Mouse (Mus musculus) intestine, embryonic 15.5 days (tissue): ENCODE measurements around the gene Msantd2. TPM values are rescaled to one million over a fixed set of nuclear protein-coding genes. Genes with fewer than 3 reads are reported as not detected.
A peak's percentile ranks its signal among the peaks of the same experiment; 100 is the strongest.

Experiments
- ATAC-seq: fragments of 200-750 bp; cut with Nextera tagmentation; 2 replicates; pipeline ENCODE4 v1.8.0; 2017; ENCODE audit warnings: moderate TSS enrichment, moderate library complexity
- H3K27ac ChIP-seq: fragments of 300-500 bp; sonication (generic); 2 replicates; pipeline ENCODE4 v1.5.1; 2015; ENCODE audit warnings: mild to moderate bottlenecking, inconsistent platforms
- H3K27me3 ChIP-seq: fragments of 300-500 bp; sonication (generic); replicated peaks from 2 replicates; pipeline ENCODE4 v1.6.1; 2015; ENCODE audit warnings: inconsistent platforms
- H3K36me3 ChIP-seq: fragments of 300-500 bp; sonication (generic); 2 replicates; pipeline ENCODE4 v1.6.1; 2015; ENCODE audit warnings: inconsistent platforms
- H3K4me1 ChIP-seq: fragments of 300-500 bp; sonication (generic); replicated peaks from 2 replicates; pipeline ENCODE4 v1.6.1; 2015; ENCODE audit warnings: inconsistent platforms
- H3K4me2 ChIP-seq: fragments of 300-500 bp; sonication (generic); replicated peaks from 2 replicates; pipeline ENCODE4 v1.6.1; 2015; ENCODE audit warnings: mild to moderate bottlenecking, inconsistent platforms
- H3K4me3 ChIP-seq: fragments of 300-500 bp; sonication (generic); replicated peaks from 2 replicates; pipeline ENCODE4 v1.5.1; 2015; ENCODE audit warnings: inconsistent platforms
- H3K9ac ChIP-seq: fragments of 300-500 bp; sonication (generic); 2 replicates; pipeline ENCODE4 v1.6.1; 2015; ENCODE audit warnings: inconsistent platforms
- H3K9me3 ChIP-seq: fragments of 300-500 bp; sonication (generic); 2 replicates; pipeline ENCODE4 v1.6.1; 2016; ENCODE audit warnings: inconsistent platforms
- WGBS: fragments of 180-500 bp; shearing (Covaris S2); methylation state at CpG from one replicate; pipeline ENCODE4 v1.1.7; 2015; 5-methylcytosine and 5-hydroxymethylcytosine counted together
- polyA plus RNA-seq: library from polyadenylated mRNA; unstranded; fragments of >200 nt; fragmentation: Nextera tagmentation; extraction: Ambion mirVana; gene quantifications from 2 replicates; pipeline ENCODE4 v1.2.1, GENCODE M21; 2015

The Msantd2 gene
- polyA plus RNA-seq, 1 experiment from 2014 or later, result 17.9 TPM

- no peak for ATAC-seq
- Histone ChIP-seq H3K9me3 (no peaks in the 10 kb centered on the region), H3K4me1 (peaks cover 10% of the 10 kb centered on the region), H3K9ac (no peak overlapping the region), H3K4me3 (no peak overlapping the region), H3K27me3 (peaks cover 32% of the 10 kb centered on the region), H3K27ac (no peak overlapping the region), H3K4me2 (no peak overlapping the region), H3K36me3 (no peaks in the 10 kb centered on the region)
- WGBS, result 79% methylated on average over 1 of the region's 1 CpGs
Measured at GRCm38 (mm10) chr9:37546889-37547288, 57.8 kb downstream of the Msantd2 start.

- H3K9ac ChIP-seq, result no peak overlapping the region
- ATAC-seq, result no peak
- peaks cover 16% of the 10 kb centered on the region for H3K4me1 ChIP-seq
- H3K4me2 ChIP-seq, result no peak overlapping the region
- peaks cover 45% of the 10 kb centered on the region for H3K27me3 ChIP-seq
- 67% methylated on average over 1 of the region's 1 CpGs for WGBS
- H3K4me3 ChIP-seq, result no peak overlapping the region
- H3K9me3 ChIP-seq, result no peaks in the 10 kb centered on the region
- no peak overlapping the region for H3K27ac ChIP-seq
- no peaks in the 10 kb centered on the region for H3K36me3 ChIP-seq
Measured at GRCm38 (mm10) chr9:37550435-37550834, 61.3 kb downstream of the Msantd2 start.

- Histone ChIP-seq H3K9ac (peak overlapping the region; percentile 33), H3K27me3 (peaks cover 34% of the 10 kb centered on the region), H3K27ac (no peak overlapping the region), H3K4me1 (peaks cover 13% of the 10 kb centered on the region), H3K9me3 (no peaks in the 10 kb centered on the region), H3K4me3 (peak overlapping the region; percentile 38), H3K36me3 (no peaks in the 10 kb centered on the region), H3K4me2 (peak overlapping the region; percentile 85)
- ATAC-seq, result no peak
- 3% methylated on average over 23 of the region's 23 CpGs for WGBS
Measured at GRCm38 (mm10) chr9:37551751-37552531, 62.8 kb downstream of the Msantd2 start.

- peak; percentile 97 for ATAC-seq
- Histone ChIP-seq H3K9ac (peak within 1 kb of the TSS; percentile 33), H3K36me3 (no peaks in the 10 kb centered on the region), H3K4me2 (peak within 1 kb of the TSS; percentile 85), H3K4me3 (peak within 1 kb of the TSS; percentile 38), H3K4me1 (peaks cover 13% of the 10 kb centered on the region), H3K27me3 (peaks cover 34% of the 10 kb centered on the region), H3K9me3 (no peaks in the 10 kb centered on the region), H3K27ac (no peak within 1 kb of the TSS)
- 4% methylated on average over 31 of the region's 31 CpGs for WGBS
Measured at GRCm38 (mm10) chr9:37552536-37553293, 63.6 kb downstream of the Msantd2 start, which contains the start of gene Nrgn. Gene Nrgn (minus strand): TSS chr9:37552904.

- Histone ChIP-seq H3K27ac (no peak overlapping the region), H3K4me1 (peaks cover 13% of the 10 kb centered on the region), H3K4me3 (no peak overlapping the region), H3K27me3 (peaks cover 34% of the 10 kb centered on the region), H3K9ac (no peak overlapping the region), H3K4me2 (no peak overlapping the region), H3K9me3 (no peaks in the 10 kb centered on the region), H3K36me3 (no peaks in the 10 kb centered on the region)
- ATAC-seq, result no peak
- 89% methylated on average over 1 of the region's 1 CpGs for WGBS
Measured at GRCm38 (mm10) chr9:37554279-37554678, 65.2 kb downstream of the Msantd2 start.

GRCm38 (mm10) chr9:37554838-37555748, 66.0 kb downstream of the Msantd2 start, which contains the start of gene Siae:
Gene Siae (plus strand): TSS chr9:37555698.
- H3K27me3 ChIP-seq, result peaks cover 33% of the 10 kb centered on the region
- H3K27ac ChIP-seq, result no peak within 1 kb of the TSS
- no peak within 1 kb of the TSS for H3K9ac ChIP-seq
- H3K9me3 ChIP-seq, result no peaks in the 10 kb centered on the region
- no peak within 1 kb of the TSS for H3K4me3 ChIP-seq
- H3K36me3 ChIP-seq, result no peaks in the 10 kb centered on the region
- 29% methylated on average over 7 of the region's 7 CpGs for WGBS
- no peak within 1 kb of the TSS for H3K4me2 ChIP-seq
- no peak for ATAC-seq
- peaks cover 13% of the 10 kb centered on the region for H3K4me1 ChIP-seq

- no peak overlapping the region for H3K9ac ChIP-seq
- no peak overlapping the region for H3K4me2 ChIP-seq
- 68% methylated on average over 3 of the region's 3 CpGs for WGBS
- ATAC-seq, result no peak
- H3K4me3 ChIP-seq, result no peak overlapping the region
- H3K36me3 ChIP-seq, result no peaks in the 10 kb centered on the region
- H3K9me3 ChIP-seq, result no peaks in the 10 kb centered on the region
- H3K27ac ChIP-seq, result no peak overlapping the region
- H3K4me1 ChIP-seq, result peaks cover 13% of the 10 kb centered on the region
- H3K27me3 ChIP-seq, result peaks cover 23% of the 10 kb centered on the region
Measured at GRCm38 (mm10) chr9:37556366-37556765, 67.2 kb downstream of the Msantd2 start.

- no peaks in the 10 kb centered on the region for H3K9me3 ChIP-seq
- no peak overlapping the region for H3K4me3 ChIP-seq
- H3K9ac ChIP-seq, result no peak overlapping the region
- 90% methylated on average over 2 of the region's 2 CpGs for WGBS
- H3K4me2 ChIP-seq, result no peak overlapping the region
- H3K4me1 ChIP-seq, result no peaks in the 10 kb centered on the region
- no peaks in the 10 kb centered on the region for H3K27me3 ChIP-seq
- no peaks in the 10 kb centered on the region for H3K36me3 ChIP-seq
- no peak overlapping the region for H3K27ac ChIP-seq
- no peak for ATAC-seq
Measured at GRCm38 (mm10) chr9:37560617-37561016, 71.5 kb downstream of the Msantd2 start.

GRCm38 (mm10) chr9:37563805-37564204, 74.7 kb downstream of the Msantd2 start:
- no peak overlapping the region for H3K4me3 ChIP-seq
- H3K4me1 ChIP-seq, result peaks cover 7% of the 10 kb centered on the region; the same call in 1 of the 2 replicates
- no peak overlapping the region for H3K9ac ChIP-seq
- H3K9me3 ChIP-seq, result no peaks in the 10 kb centered on the region
- no peak for ATAC-seq
- H3K27ac ChIP-seq, result no peak overlapping the region
- H3K36me3 ChIP-seq, result no peaks in the 10 kb centered on the region
- WGBS, result 38% methylated on average over 1 of the region's 1 CpGs
- no peaks in the 10 kb centered on the region; the same call in 1 of the 2 replicates for H3K27me3 ChIP-seq
- no peak overlapping the region for H3K4me2 ChIP-seq

GRCm38 (mm10) chr9:37567019-37567418, 77.9 kb downstream of the Msantd2 start:
- Histone ChIP-seq H3K4me2 (no peak overlapping the region), H3K36me3 (no peaks in the 10 kb centered on the region), H3K4me3 (no peak overlapping the region), H3K27me3 (no peaks in the 10 kb centered on the region; the same call in 1 of the 2 replicates), H3K4me1 (peaks cover 7% of the 10 kb centered on the region; the same call in 1 of the 2 replicates), H3K9ac (no peak overlapping the region), H3K27ac (no peak overlapping the region), H3K9me3 (no peaks in the 10 kb centered on the region)
- 92% methylated on average over 2 of the region's 2 CpGs for WGBS
- no peak for ATAC-seq

GRCm38 (mm10) chr9:37567454-37567853, 78.3 kb downstream of the Msantd2 start:
- ATAC-seq, result no peak

More at GRCm38 (mm10) chr9:37567454-37567853, 78.3 kb downstream of the Msantd2 start:
- Histone ChIP-seq H3K9ac (0 out of 2 replicates have a peak overlapping the region, but pooled peaks have one; percentile 10), H3K4me2 (no peak overlapping the region), H3K27ac (no peak overlapping the region), H3K27me3 (no peaks in the 10 kb centered on the region; the same call in 1 of the 2 replicates), H3K9me3 (no peaks in the 10 kb centered on the region), H3K36me3 (no peaks in the 10 kb centered on the region), H3K4me1 (peaks cover 7% of the 10 kb centered on the region; the same call in 1 of the 2 replicates), H3K4me3 (no peak overlapping the region)
- 50% methylated on average over 5 of the region's 5 CpGs for WGBS
